9 mouse cellular contexts compared by ENCODE assay signal in the genomic region with DNA sequence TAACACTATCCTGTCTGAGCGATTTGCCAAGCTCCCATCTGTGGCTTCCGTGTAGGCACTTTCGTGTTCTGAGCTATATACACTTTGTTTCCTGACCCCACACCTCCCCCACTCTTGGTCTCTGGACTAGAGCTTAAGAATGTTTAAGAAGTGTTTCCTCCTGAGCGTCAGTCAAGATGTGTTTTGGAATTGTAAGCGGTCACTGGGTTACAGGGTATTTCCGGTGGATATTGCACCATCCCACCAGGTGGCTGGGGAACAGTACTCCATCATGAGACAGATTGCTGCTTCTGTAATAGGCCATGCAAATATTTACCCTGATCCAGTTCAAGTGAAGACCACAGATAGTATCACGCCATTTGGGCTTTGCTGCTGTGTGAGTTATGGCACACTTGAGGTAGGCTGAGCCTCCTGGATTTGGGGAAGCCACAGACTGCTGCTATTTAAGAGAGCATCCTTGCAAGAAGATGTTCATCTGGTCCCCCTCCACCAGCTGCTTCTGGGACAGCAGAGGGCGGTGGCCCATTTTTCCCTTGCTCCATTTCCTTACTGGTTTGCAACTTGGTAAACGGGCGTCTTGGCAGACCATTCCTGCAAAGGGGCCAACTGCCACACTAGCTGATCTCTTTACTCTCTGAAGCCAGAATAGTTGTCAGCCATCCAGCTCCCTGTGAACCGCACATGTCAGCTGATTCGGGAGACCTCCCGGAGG.
DNase-seq lines count a peak whose midpoint lies in the region; ATAC-seq and TF ChIP-seq lines count a peak whose summit lies in the region.
"Had no signal": no experiment of that assay in that cellular context is flagged by ENCODE, and none has a peak within 500 bp of the region (broad histone marks: within the 10 kb centered on the region; RNA-seq: fewer than 3 reads in every experiment).

No protein-coding gene starts in this region.

- H3K4me1 ChIP-seq in intestine, embryonic 16.5 days (ENCODE audit: control insufficient read depth, insufficient read depth, low read length): peaks cover 7% of the 10 kb centered on the region; the same call in 1 of the 2 replicates

- H3K9me3 ChIP-seq in intestine, embryonic 16.5 days (ENCODE audit: control insufficient read depth, low read length): no peaks in the 10 kb centered on the region

- peak; percentile 17 for DNase-seq in embryo, embryonic 11 days
- DNase-seq in embryo, embryonic 9.5 days (ENCODE audit: extremely low spot score): no peak
- DNase-seq in Patski (ENCODE audit: low read depth, low spot score): no peak
- peak; percentile 27 to 50 for DNase-seq in frontal cortex, postnatal 10 days (ENCODE audit: low spot score in 2 of 2)
- DNase-seq in right cerebral cortex, postnatal 10 days (ENCODE audit: low spot score in 2 of 2): peak; percentile 59 to 78
- DNase-seq in kidney, postnatal 25 days: no peak

- no peak overlapping the region for H3K4me3 ChIP-seq in intestine, embryonic 16.5 days (ENCODE audit: low read length)

- H3K9ac ChIP-seq in intestine, embryonic 16.5 days (ENCODE audit: low read depth, low read length): no peak overlapping the region

- in situ Hi-C loops in Patski (cut with MboI; ENCODE audit: low pct_unique_long_range_greater_than_20kb): no loop called here

- peak; percentile 33 for ATAC-seq in Patski
- peak; percentile 53 for ATAC-seq in intestine, embryonic 16.5 days
- ATAC-seq in megakaryocyte progenitor cell, adult 5-6 weeks (replicated peaks; ENCODE audit: poor library complexity): no peak

- no peaks in the 10 kb centered on the region for H3K27me3 ChIP-seq in Patski
- no peaks in the 10 kb centered on the region for H3K27me3 ChIP-seq in intestine, embryonic 16.5 days (replicated peaks; ENCODE audit: control insufficient read depth, insufficient read depth, low read length)

- POLR2A ChIA-PET in Patski (lab: Charles Lee): interaction anchor here (0.6 kb wide), 1 partner anchor 74 kb away, joined by 3 read pairs; no protein-coding TSS in a partner anchor

- no peak for TF ChIP-seq CTCF in Patski (IDR thresholded peaks at IDR 0.05)

- CTCF ChIA-PET in Patski (lab: Charles Lee): interaction anchor here (1.1 to 1.4 kb wide), 2 partner anchors 8 to 63 kb away, joined by 3 read pairs; no protein-coding TSS in a partner anchor

- no peak overlapping the region for H3K4me2 ChIP-seq in intestine, embryonic 16.5 days (ENCODE audit: low read depth, low read length)

- 34% methylated on average over 13 of the region's 13 CpGs for WGBS in intestine, embryonic 16.5 days

- no peaks in the 10 kb centered on the region for H3K36me3 ChIP-seq in intestine, embryonic 16.5 days (ENCODE audit: control insufficient read depth, insufficient read depth, low read length)

- H3K27ac ChIP-seq in intestine, embryonic 16.5 days (ENCODE audit: low read length): no peak overlapping the region
- H3K27ac ChIP-seq: macrophage had no signal

Comparison
In these comparisons a context has a peak if more than half of its experiments do, and no peak if none do; other contexts are left out.
1. DNase-seq: peak in embryo, embryonic 11 days (single experiment), frontal cortex, postnatal 10 days (2 of 2) and right cerebral cortex, postnatal 10 days (2 of 2); none in embryo, embryonic 9.5 days (single experiment), Patski (single experiment) and kidney, postnatal 25 days (0 of 2).